Mouse (Mus musculus): ENCODE results near the gene Ppp2r2c. TPM values are rescaled to one million over a fixed set of nuclear protein-coding genes. Genes with fewer than 3 reads are reported as not detected.

The Ppp2r2c gene
- total RNA-seq (2022), result 1 to 10 TPM in 1 of 4 experiments, under 1 TPM in 3; 0.27 to 1.1 (median 0.37) TPM

GRCm38 (mm10) chr5:36868266-36869090, at the start of gene Ppp2r2c:
Ppp2r2c (plus strand) TSS chr5:36868513.
- no peak for DNase-seq (ENCODE audit: low spot score in 2 of 2)

- no peak for DNase-seq (ENCODE audit: low spot score in 2 of 2)
Observed at GRCm38 (mm10) chr5:36819742-36820141, 48.6 kb upstream of the Ppp2r2c start.

GRCm38 (mm10) chr5:36820142-36820541, 48.2 kb upstream of the Ppp2r2c start:
- DNase-seq (ENCODE audit: low spot score in 2 of 2), result no peak

- DNase-seq (ENCODE audit: low spot score in 2 of 2), result no peak
Observed at GRCm38 (mm10) chr5:36822907-36823306, 45.4 kb upstream of the Ppp2r2c start.

DNA sequence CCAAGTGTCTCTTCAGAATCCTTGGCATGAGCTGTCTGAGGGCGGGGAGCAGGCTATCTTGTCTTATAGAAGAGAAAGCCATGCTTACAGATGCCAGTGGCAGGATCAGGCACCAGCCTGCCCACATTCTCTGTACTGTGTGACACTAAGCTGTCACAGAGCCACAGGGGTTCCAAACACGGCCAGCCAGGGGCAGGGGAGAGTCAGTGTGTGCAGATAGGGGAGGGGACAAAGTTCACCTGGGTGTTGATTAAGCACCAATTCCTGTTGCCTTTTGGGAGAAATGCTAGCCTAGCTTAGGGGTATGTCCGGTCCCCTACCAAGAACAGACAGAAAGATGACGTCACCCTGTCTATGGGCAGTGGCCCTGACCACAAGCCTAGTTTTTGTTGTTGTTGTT, 39.2 kb upstream of the Ppp2r2c start:
- DNase-seq (ENCODE audit: low spot score in 2 of 2), result no peak

GRCm38 (mm10) chr5:36829913-36830879, 38.1 kb upstream of the Ppp2r2c start, which contains the start of gene Man2b2:
Man2b2 (minus strand) TSS chr5:36830653.
- peak; percentile 83 to 88 for DNase-seq (ENCODE audit: low spot score in 2 of 2)

DNA sequence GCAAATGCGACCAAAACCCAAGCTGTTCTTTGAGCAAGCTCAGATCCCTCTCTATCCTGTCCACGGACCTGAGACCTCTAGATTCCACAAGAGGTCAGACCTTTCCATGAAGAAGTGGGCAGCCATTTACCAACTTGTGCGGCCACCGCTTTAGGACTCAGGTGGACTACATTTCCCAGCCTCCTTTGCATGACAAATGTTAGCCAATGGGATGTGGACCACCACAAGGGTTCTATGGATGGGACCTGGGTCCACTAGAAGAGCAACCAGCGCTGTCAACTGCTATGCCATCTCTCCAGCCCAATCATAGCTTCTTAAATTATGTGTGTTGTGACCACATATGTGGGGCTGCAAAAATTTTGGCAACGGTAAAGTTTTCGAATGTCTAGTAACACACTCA, 37.0 kb upstream of the Ppp2r2c start:
- DNase-seq (ENCODE audit: low spot score in 2 of 2), result no peak

DNA sequence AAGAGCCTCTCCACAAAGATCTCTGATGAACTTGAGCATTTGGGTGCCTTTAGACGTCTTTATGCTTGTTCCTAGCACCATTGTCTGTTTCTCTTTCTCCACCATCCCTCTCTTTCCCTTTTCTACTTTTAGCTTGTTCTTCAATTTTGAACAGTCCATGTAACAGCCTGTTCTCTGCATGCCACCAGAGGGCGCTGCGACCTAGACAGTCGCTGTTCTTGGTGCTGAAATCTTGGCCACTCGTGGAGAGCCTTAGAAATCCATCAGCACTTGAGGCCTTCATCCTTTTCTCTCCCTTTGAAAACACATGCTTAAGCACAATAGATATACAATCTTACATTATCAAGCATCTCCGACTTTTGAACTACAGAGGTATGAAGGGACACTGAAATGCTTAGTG, 32.4 kb upstream of the Ppp2r2c start:
- no peak for DNase-seq (ENCODE audit: low spot score in 2 of 2)

DNA sequence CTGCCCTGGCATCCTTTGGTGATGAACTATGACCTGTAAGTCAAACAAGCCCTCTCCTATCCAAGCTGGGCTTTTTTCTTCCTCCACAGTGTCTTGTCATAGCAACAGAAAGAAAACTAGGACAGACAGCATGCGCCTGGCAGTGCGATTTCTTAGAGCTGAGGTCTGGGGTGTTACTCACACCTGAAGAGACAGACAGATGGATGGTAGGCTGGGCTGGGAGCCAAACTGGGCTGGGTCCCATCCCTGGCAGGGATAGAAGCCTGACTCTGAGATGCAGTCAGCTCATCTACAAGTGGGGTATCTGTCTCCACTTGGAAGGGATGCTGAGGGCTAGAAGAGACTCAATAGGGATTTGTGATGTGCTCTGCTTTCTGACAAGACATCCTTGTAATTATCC, 29.3 kb upstream of the Ppp2r2c start:
- no peak for DNase-seq (ENCODE audit: low spot score in 2 of 2)

DNA sequence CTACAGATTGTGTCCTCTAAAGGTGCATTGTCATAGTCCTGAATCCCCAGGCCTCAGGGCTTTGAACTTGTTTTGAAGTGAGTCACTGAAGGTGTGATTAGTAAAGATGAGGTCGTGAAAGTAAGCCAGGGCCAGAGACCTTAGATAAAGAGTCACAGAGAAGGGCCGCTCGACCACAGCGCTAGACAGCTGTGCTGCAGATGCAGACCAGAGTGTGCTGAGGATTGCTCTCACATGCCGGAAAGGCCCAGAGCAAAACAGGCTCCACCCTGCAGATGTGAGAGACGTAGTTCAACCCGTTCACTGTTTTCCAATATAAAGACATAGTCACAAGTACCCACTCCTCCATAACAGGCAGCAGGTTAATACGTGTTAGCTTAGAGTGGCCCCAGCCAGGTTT, 28.7 kb upstream of the Ppp2r2c start:
- no peak for DNase-seq (ENCODE audit: low spot score in 2 of 2)

- no peak for DNase-seq (ENCODE audit: low spot score in 2 of 2)
Observed at GRCm38 (mm10) chr5:36840092-36840491, 28.2 kb upstream of the Ppp2r2c start.

DNA sequence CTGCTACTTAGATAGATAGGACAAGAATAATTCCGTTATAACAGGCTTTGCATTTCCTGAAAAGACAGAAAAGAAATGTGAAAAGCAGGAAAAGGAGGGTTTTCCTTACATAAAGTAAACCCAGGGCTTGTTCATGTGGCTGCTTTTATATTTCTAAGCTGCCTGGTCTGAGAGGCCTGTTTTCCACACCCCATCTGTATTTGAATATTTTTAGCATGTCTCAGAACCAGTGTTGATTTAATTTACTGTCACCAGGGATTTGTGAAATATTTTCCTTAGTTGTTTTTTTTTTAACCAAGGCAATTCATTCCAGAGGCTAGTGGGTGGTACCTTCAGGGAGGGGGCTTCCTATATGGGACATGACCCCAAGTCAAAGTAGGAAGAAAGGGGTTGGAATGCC, 26.6 kb upstream of the Ppp2r2c start:
- DNase-seq (ENCODE audit: low spot score in 2 of 2), result no peak

DNA sequence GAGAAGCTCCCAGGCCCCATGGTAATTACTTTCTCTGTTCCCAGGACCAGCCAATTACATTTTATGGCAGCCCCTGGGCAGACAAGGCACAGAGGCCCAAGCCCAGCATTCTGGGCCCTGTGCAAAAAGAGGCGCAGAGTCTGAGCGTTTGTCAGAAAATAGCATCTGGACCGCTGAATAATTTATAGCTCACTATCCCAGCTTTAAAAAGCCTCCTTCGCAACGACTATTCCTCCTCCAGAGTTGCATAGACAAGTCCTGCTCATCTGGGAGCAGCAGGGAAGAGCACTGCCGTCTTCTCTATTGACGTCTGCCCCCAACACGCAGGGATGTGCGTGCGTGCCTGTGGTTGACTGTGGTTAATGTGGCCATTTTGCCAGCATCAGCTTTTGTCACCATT, 23.8 kb upstream of the Ppp2r2c start:
- no peak for DNase-seq (ENCODE audit: low spot score in 2 of 2)

- no peak for DNase-seq (ENCODE audit: low spot score in 2 of 2)
Observed at GRCm38 (mm10) chr5:36851572-36851971, 16.7 kb upstream of the Ppp2r2c start.

DNA sequence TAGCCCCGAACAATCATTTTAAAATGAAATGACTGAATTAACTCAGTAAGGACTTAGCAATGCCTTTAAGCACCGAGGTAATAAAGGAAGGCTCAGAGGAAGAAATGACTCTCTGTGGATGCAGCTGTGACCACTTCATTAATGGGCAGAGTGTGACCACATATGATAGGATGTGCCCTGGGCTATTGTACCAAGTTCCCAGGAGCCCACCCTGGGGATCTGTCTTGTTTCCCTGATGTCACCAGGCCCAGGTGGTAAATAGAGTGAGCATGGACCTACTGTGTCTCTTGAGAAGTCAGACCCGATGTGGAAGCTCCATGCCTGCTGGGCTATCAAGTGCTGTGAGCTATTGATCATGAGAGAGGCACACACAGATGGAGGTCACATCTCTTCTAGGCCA, 13.1 kb upstream of the Ppp2r2c start:
- no peak for DNase-seq (ENCODE audit: low spot score in 2 of 2)

- DNase-seq (ENCODE audit: low spot score in 2 of 2), result no peak
Observed at GRCm38 (mm10) chr5:36856529-36856928, 11.8 kb upstream of the Ppp2r2c start.

- DNase-seq (ENCODE audit: low spot score in 2 of 2), result no peak
Observed at GRCm38 (mm10) chr5:36857546-36857945, 10.8 kb upstream of the Ppp2r2c start.

GRCm38 (mm10) chr5:36861084-36861483, 7.2 kb upstream of the Ppp2r2c start:
- no peak for DNase-seq (ENCODE audit: low spot score in 2 of 2)

DNA sequence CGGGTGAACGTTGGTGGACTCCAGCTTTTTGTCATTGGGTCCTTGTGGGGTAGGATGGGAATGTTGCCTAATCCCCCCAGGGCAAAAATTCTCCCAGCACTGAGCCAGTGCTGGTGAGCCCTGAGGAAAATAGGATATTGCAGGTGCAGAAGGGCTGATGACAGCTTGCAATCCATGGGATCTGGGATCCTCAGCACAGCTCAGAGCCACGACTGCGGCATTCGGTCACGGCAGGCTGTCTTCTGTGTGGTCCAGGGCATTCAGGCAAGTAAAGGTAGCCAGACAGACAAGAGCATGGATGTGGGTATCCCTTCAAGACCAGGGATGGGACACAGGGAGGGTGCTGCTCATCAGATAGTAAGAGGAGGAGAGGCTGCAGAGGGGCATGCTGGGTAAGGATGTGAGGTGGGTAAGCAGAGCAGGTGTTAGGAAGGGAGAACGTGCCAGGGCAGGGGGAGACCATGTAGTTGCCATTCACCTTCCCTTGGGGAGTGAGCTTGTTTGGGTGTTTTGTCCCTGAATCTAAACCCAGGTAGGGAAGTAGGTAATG, 1.5 kb upstream of the Ppp2r2c start:
- no peak for DNase-seq (ENCODE audit: low spot score in 2 of 2)

DNA sequence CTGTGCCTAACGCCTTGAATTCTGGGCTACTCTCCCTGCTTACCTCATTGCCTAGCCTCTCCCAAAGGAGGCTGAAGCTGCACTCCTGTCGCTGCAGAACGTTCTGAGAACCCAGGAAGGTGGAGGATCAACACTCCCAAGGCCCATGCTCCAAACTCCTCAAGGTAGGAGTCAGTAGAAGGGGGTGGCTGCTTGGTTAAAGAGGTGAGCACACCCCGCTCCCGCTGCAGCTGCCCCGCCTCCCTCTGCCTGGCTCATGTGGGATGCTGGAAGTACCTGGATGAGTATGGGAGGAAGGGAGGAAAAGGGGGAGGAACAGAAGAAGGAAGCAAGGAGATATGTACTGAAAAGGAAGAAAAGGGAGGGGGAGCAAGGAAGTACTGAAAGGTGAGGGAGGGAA, 752 bp upstream of the Ppp2r2c start:
- no peak for DNase-seq (ENCODE audit: low spot score in 2 of 2)

DNA sequence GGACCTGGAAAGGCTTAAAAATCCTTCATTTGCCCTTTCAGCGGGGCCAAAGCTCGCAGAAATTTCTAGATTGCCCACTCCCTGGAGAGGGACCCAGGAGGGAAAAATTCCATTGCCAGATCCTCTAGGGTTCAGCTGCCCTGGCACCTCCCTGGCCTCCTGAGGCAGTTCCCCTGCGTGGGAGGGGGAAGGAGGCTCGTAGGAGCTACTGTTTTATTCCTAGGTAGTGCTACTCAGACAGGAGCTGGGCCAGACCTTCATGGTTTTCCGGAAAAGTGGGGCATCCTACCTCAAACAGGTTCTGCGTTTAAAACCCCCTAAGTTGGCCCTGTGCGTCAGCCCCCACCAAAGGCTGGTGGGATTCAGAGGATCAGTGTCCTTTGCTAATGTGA, 869 bp downstream of the Ppp2r2c start:
- no peak for DNase-seq (ENCODE audit: low spot score in 2 of 2)

Measured in gastrocnemius, adult 8-10 months (tissue).